Mouse (Mus musculus) intestine, postnatal 0 days (tissue): ENCODE results near the gene Ehd3. TPM values are rescaled to one million over a fixed set of nuclear protein-coding genes. Genes with fewer than 3 reads are reported as not detected.

ENCODE experiments used
- ATAC-seq: fragments of 200-750 bp; cut with Nextera tagmentation; 2 replicates; pipeline ENCODE4 v1.8.0; 2017; ENCODE audit warnings: mild to moderate bottlenecking, moderate TSS enrichment, moderate library complexity
- H3K27ac ChIP-seq: fragments of 300-500 bp; sonication (generic); 2 replicates; pipeline ENCODE4 v1.5.1; 2014; ENCODE audit warnings: mild to moderate bottlenecking, low read depth, low read length, moderate library complexity
- H3K27me3 ChIP-seq: fragments of 300-500 bp; sonication (generic); replicated peaks from 2 replicates; pipeline ENCODE4 v1.6.1; 2014; ENCODE audit warnings: low read length, mixed read lengths; ENCODE audit not compliant: control insufficient read depth, insufficient read depth
- H3K36me3 ChIP-seq: fragments of 300-500 bp; sonication (generic); 2 replicates; pipeline ENCODE4 v1.6.1; 2014; ENCODE audit warnings: mild to moderate bottlenecking, moderate library complexity; ENCODE audit not compliant: control insufficient read depth, insufficient read depth
- H3K4me1 ChIP-seq: fragments of 300-500 bp; sonication (generic); replicated peaks from 2 replicates; pipeline ENCODE4 v1.6.1; 2014; ENCODE audit warnings: antibody characterized with exemption, low read length, mixed read lengths; ENCODE audit not compliant: control insufficient read depth, insufficient read depth
- H3K4me2 ChIP-seq: fragments of 300-500 bp; sonication (generic); replicated peaks from 2 replicates; pipeline ENCODE4 v1.6.1; 2014; ENCODE audit warnings: low read depth, mild to moderate bottlenecking, moderate library complexity
- H3K4me3 ChIP-seq: fragments of 300-500 bp; sonication (generic); 2 replicates; pipeline ENCODE4 v1.5.1; 2014; ENCODE audit warnings: low read depth, low read length
- H3K9ac ChIP-seq: fragments of 300-500 bp; sonication (generic); 2 replicates; pipeline ENCODE4 v1.6.1; 2014; ENCODE audit warnings: mild to moderate bottlenecking, low read depth, low read length
- H3K9me3 ChIP-seq: fragments of 300-500 bp; sonication (generic); 2 replicates; pipeline ENCODE4 v1.6.1; 2016; ENCODE audit warnings: mixed run types; ENCODE audit not compliant: control insufficient read depth
- CTCF ChIP-seq: sonication (generic); IDR thresholded peaks from 2 replicates; pipeline ENCODE4 v1.5.1; 2016; ENCODE audit warnings: low read depth, mild to moderate bottlenecking, control low read depth, antibody characterized with exemption, moderate library complexity
- WGBS: fragments of 180-500 bp; shearing (Covaris S2); extraction: QIAGEN DNeasy Blood & Tissue Kit; methylation state at CpG from one replicate; pipeline ENCODE4 v1.1.7; 2014; 5-methylcytosine and 5-hydroxymethylcytosine counted together
- polyA plus RNA-seq: library from polyadenylated mRNA; unstranded; fragments of >200 nt; fragmentation: Nextera tagmentation; extraction: Ambion mirVana; gene quantifications from 2 replicates; pipeline ENCODE4 v1.2.1, GENCODE M21; 2015

The Ehd3 gene
- polyA plus RNA-seq, 1 experiment from 2014 or later, result 5.0 TPM

- ATAC-seq, result no peak
- 0 out of 2 replicates have a peak, but pooled peaks have one; percentile 7 for TF ChIP-seq CTCF
- Histone ChIP-seq H3K27ac (no peak overlapping the region), H3K9ac (no peak overlapping the region), H3K27me3 (no peaks in the 10 kb centered on the region), H3K36me3 (no peaks in the 10 kb centered on the region), H3K4me3 (no peak overlapping the region), H3K4me2 (no peak overlapping the region), H3K4me1 (no peaks in the 10 kb centered on the region), H3K9me3 (no peaks in the 10 kb centered on the region)
- 79% methylated on average over 17 of the region's 17 CpGs for WGBS
These were observed 19.4 kb downstream of the Ehd3 start for GRCm38 (mm10) chr17:73823121-73824021.

GRCm38 (mm10) chr17:73824022-73824340 lies 20.0 kb downstream of the Ehd3 start:
- Histone ChIP-seq H3K4me2 (no peak overlapping the region), H3K27me3 (no peaks in the 10 kb centered on the region), H3K4me1 (no peaks in the 10 kb centered on the region), H3K9me3 (no peaks in the 10 kb centered on the region), H3K9ac (no peak overlapping the region), H3K36me3 (no peaks in the 10 kb centered on the region), H3K4me3 (no peak overlapping the region), H3K27ac (no peak overlapping the region)
- no peak for ATAC-seq
- 65% methylated on average over 6 of the region's 6 CpGs for WGBS
- no peak for TF ChIP-seq CTCF

GRCm38 (mm10) chr17:73826106-73826505 lies 22.2 kb downstream of the Ehd3 start:
- no peaks in the 10 kb centered on the region for H3K4me1 ChIP-seq
- H3K9ac ChIP-seq, result no peak overlapping the region
- H3K36me3 ChIP-seq, result peaks cover 2% of the 10 kb centered on the region; the same call in 1 of the 2 replicates
- TF ChIP-seq CTCF, result no peak
- H3K4me2 ChIP-seq, result no peak overlapping the region
- H3K9me3 ChIP-seq, result no peaks in the 10 kb centered on the region
- H3K4me3 ChIP-seq, result no peak overlapping the region
- no peak overlapping the region for H3K27ac ChIP-seq
- H3K27me3 ChIP-seq, result no peaks in the 10 kb centered on the region
- WGBS, result 78% methylated on average over 6 of the region's 6 CpGs
- ATAC-seq, result no peak

GRCm38 (mm10) chr17:73827446-73827845 lies 23.5 kb downstream of the Ehd3 start:
- Histone ChIP-seq H3K9me3 (no peaks in the 10 kb centered on the region), H3K4me3 (no peak overlapping the region), H3K4me1 (no peaks in the 10 kb centered on the region), H3K36me3 (peaks cover 2% of the 10 kb centered on the region; the same call in 1 of the 2 replicates), H3K27ac (no peak overlapping the region), H3K4me2 (no peak overlapping the region), H3K27me3 (no peaks in the 10 kb centered on the region), H3K9ac (no peak overlapping the region)
- no peak for ATAC-seq
- TF ChIP-seq CTCF, result no peak
- WGBS, result 96% methylated on average over 11 of the region's 11 CpGs

- Histone ChIP-seq H3K4me2 (no peak overlapping the region), H3K9ac (no peak overlapping the region), H3K9me3 (no peaks in the 10 kb centered on the region), H3K27ac (no peak overlapping the region), H3K4me1 (no peaks in the 10 kb centered on the region), H3K36me3 (peaks cover 2% of the 10 kb centered on the region; the same call in 1 of the 2 replicates), H3K27me3 (no peaks in the 10 kb centered on the region), H3K4me3 (no peak overlapping the region)
- TF ChIP-seq CTCF, result no peak
- ATAC-seq, result no peak
- 90% methylated on average over 1 of the region's 1 CpGs for WGBS
These were observed 26.6 kb downstream of the Ehd3 start for GRCm38 (mm10) chr17:73830511-73830910.

- no peaks in the 10 kb centered on the region for H3K27me3 ChIP-seq
- no peak for ATAC-seq
- no peak overlapping the region for H3K27ac ChIP-seq
- H3K4me1 ChIP-seq, result no peaks in the 10 kb centered on the region
- no peak overlapping the region for H3K4me2 ChIP-seq
- H3K9me3 ChIP-seq, result no peaks in the 10 kb centered on the region
- H3K36me3 ChIP-seq, result peaks cover 2% of the 10 kb centered on the region; the same call in 1 of the 2 replicates
- H3K9ac ChIP-seq, result no peak overlapping the region
- no peak for TF ChIP-seq CTCF
- 71% methylated on average over 4 of the region's 4 CpGs for WGBS
- no peak overlapping the region for H3K4me3 ChIP-seq
These were observed 27.5 kb downstream of the Ehd3 start for GRCm38 (mm10) chr17:73831427-73831826.
